ENCODE assay signal across 1 mouse cellular context in the genomic region with DNA sequence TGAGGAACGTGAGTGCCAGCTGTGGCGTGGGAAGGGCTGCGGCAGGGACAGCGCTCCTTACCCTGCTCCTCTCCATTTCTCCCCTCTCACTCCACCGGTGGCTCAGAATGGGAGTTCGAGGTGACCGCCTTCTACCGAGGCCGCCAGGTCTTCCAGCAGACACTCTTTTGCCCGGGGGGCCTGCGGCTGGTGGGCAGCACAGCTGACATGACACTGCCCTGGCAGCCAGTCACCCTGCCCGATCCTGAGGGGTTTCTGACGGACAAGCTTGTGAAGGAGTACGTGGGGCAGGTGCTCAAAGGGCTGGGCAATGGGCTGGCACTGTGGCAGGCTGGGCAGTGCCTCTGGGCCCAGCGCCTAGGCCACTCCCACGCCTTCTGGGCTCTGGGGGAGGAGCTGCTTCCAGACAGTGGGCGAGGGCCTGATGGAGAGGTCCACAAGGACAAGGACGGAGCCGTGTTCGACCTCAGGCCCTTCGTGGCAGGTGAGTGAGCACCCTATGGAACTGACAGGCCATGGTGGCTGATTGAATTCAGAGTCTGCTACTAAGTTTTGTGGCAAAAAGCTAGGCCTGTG.
A peak's percentile ranks its signal among the peaks of the same experiment; 100 is the strongest.
TF ChIP-seq lines count a peak whose summit lies in the region.

No protein-coding gene starts in this region.

TF ChIP-seq in CH12.LX, 34 proteins besides CTCF, POLR2A, EP300 and RAD21:
- TF ChIP-seq JUND (conservative IDR thresholded peaks at IDR 0.05; ENCODE audit: low read depth, low read length) (no peak), ZMIZ1 (IDR thresholded peaks at IDR 0.05; ENCODE audit: low read depth, low read length) (peak; percentile 57; the same call in 1 of the 2 replicates)
